Mouse (Mus musculus) heart, postnatal 0 days (tissue): ENCODE data around the gene Gipc3. TPM values are rescaled to one million over a fixed set of nuclear protein-coding genes. Genes with fewer than 3 reads are reported as not detected.

Experiments
- ATAC-seq: fragments of 200-750 bp; cut with Nextera tagmentation; 2 replicates; pipeline ENCODE4 v1.8.0; 2017; ENCODE audit warnings: low read depth, moderate number of reproducible peaks, moderate library complexity; ENCODE audit not compliant: insufficient read depth
- DNase-seq: peaks from one replicate; pipeline ENCODE4 v3.0.0-alpha.2; 2016; ENCODE audit warnings: low spot score
- H3K27ac ChIP-seq: fragments of 300-500 bp; sonication (generic); 2 replicates; pipeline ENCODE4 v1.5.1; 2014; ENCODE audit warnings: low read depth, mild to moderate bottlenecking
- H3K27me3 ChIP-seq: fragments of 300-500 bp; sonication (generic); 2 replicates; pipeline ENCODE4 v1.6.1; 2014; ENCODE audit warnings: low read length, mixed read lengths; ENCODE audit not compliant: control insufficient read depth, insufficient read depth
- H3K36me3 ChIP-seq: fragments of 300-500 bp; sonication (generic); replicated peaks from 2 replicates; pipeline ENCODE4 v1.6.1; 2014; ENCODE audit warnings: low read length, mixed read lengths; ENCODE audit not compliant: control insufficient read depth, insufficient read depth
- H3K4me1 ChIP-seq: fragments of 300-500 bp; sonication (generic); 2 replicates; pipeline ENCODE4 v1.6.1; 2014; ENCODE audit warnings: antibody characterized with exemption; ENCODE audit not compliant: control insufficient read depth, insufficient read depth
- H3K4me2 ChIP-seq: fragments of 300-500 bp; sonication (generic); 2 replicates; pipeline ENCODE4 v1.6.1; 2014; ENCODE audit warnings: low read depth, mild to moderate bottlenecking, low read length, moderate library complexity
- H3K4me3 ChIP-seq: fragments of 300-500 bp; sonication (generic); 2 replicates; pipeline ENCODE4 v1.5.1; 2014; ENCODE audit warnings: low read depth, low read length
- H3K9ac ChIP-seq: fragments of 300-500 bp; sonication (generic); replicated peaks from 2 replicates; pipeline ENCODE4 v1.6.1; 2014; ENCODE audit warnings: low read depth, low read length, mixed read lengths
- H3K9me3 ChIP-seq: fragments of 300-500 bp; sonication (generic); replicated peaks from 2 replicates; pipeline ENCODE4 v1.6.1; 2016; ENCODE audit warnings: low read length; ENCODE audit not compliant: control insufficient read depth
- CTCF ChIP-seq: IDR thresholded peaks from 2 replicates; pipeline ENCODE4 v1.5.1; 2016; ENCODE audit warnings: antibody characterized with exemption, control low read depth, low read depth
- EP300 ChIP-seq: IDR thresholded peaks from 2 replicates; pipeline ENCODE4 v1.6.1; 2016; ENCODE audit warnings: antibody characterized with exemption, low read depth
- WGBS: fragments of 180-500 bp; shearing (Covaris S2); extraction: QIAGEN DNeasy Blood & Tissue Kit; methylation state at CpG from one replicate; pipeline ENCODE4 v1.1.7; 2014; 5-methylcytosine and 5-hydroxymethylcytosine counted together
- polyA plus RNA-seq: library from polyadenylated mRNA; unstranded; fragments of >200 nt; fragmentation: Nextera tagmentation; extraction: Ambion mirVana; gene quantifications from 2 replicates; pipeline ENCODE4 v1.2.1, GENCODE M21; 2015
- total RNA-seq: library from RNA; depleted of rRNA; stranded (reverse); fragments of >200 nt; gene quantifications from 2 replicates; pipeline ENCODE4 v1.2.3, GENCODE M21; 2014; ENCODE audit warnings: low replicate concordance

Gipc3 gene
- total and polyA plus RNA-seq, 2 experiments from 2014 or later: 0.08 to 0.16 TPM

GRCm38 (mm10) chr10:81377793-81378552, 34.9 kb upstream of the Gipc3 start, which contains the start of gene Fzr1:
Fzr1 (minus strand) TSS chr10:81378516.
- TF ChIP-seq EP300: no peak
- no peak for TF ChIP-seq CTCF
- under 1% methylated on average over 54 of the region's 59 CpGs for WGBS
- Histone ChIP-seq H3K9ac (peak within 1 kb of the TSS; percentile 92), H3K27me3 (no peaks in the 10 kb centered on the region), H3K4me3 (peak within 1 kb of the TSS; percentile 87), H3K27ac (peak within 1 kb of the TSS; percentile 78), H3K9me3 (no peaks in the 10 kb centered on the region), H3K36me3 (peaks cover 24% of the 10 kb centered on the region), H3K4me1 (peaks cover 17% of the 10 kb centered on the region), H3K4me2 (peak within 1 kb of the TSS; percentile 83)
- DNase-seq: no peak
- ATAC-seq: peak; percentile 2; the same call in 1 of the 2 replicates

- Histone ChIP-seq H3K4me2 (peak overlapping the region; percentile 83), H3K9ac (peak overlapping the region; percentile 92), H3K4me1 (peaks cover 17% of the 10 kb centered on the region), H3K27ac (peak overlapping the region; percentile 36; the same call in 1 of the 2 replicates), H3K9me3 (no peaks in the 10 kb centered on the region), H3K4me3 (peak overlapping the region; percentile 87), H3K27me3 (no peaks in the 10 kb centered on the region), H3K36me3 (peaks cover 24% of the 10 kb centered on the region)
- DNase-seq (no peak), ATAC-seq (no peak)
- 41% methylated on average over 2 of the region's 2 CpGs for WGBS
- TF ChIP-seq EP300 (no peak), CTCF (no peak)
Measured at GRCm38 (mm10) chr10:81377362-81377664, 34.2 kb upstream of the Gipc3 start.

GRCm38 (mm10) chr10:81376561-81377361, 33.7 kb upstream of the Gipc3 start:
- no peak for ATAC-seq
- Histone ChIP-seq H3K9me3 (no peaks in the 10 kb centered on the region), H3K27ac (peak overlapping the region; percentile 36; the same call in 1 of the 2 replicates), H3K4me2 (peak overlapping the region; percentile 83), H3K4me1 (peaks cover 17% of the 10 kb centered on the region), H3K4me3 (peak overlapping the region; percentile 87), H3K36me3 (peaks cover 24% of the 10 kb centered on the region), H3K27me3 (no peaks in the 10 kb centered on the region), H3K9ac (peak overlapping the region; percentile 92)
- TF ChIP-seq EP300 (no peak), CTCF (no peak)
- DNase-seq: no peak
- 40% methylated on average over 6 of the region's 6 CpGs for WGBS

GRCm38 (mm10) chr10:81375322-81375721, 32.3 kb upstream of the Gipc3 start:
- no peaks in the 10 kb centered on the region for H3K27me3 ChIP-seq
- peaks cover 17% of the 10 kb centered on the region for H3K4me1 ChIP-seq
- no peak for TF ChIP-seq EP300
- TF ChIP-seq CTCF: no peak
- no peak overlapping the region for H3K9ac ChIP-seq
- no peak for ATAC-seq
- H3K9me3 ChIP-seq: no peaks in the 10 kb centered on the region
- DNase-seq: no peak
- WGBS: 91% methylated on average over 10 of the region's 10 CpGs
- H3K4me3 ChIP-seq: no peak overlapping the region
- H3K36me3 ChIP-seq: peaks cover 34% of the 10 kb centered on the region
- H3K4me2 ChIP-seq: no peak overlapping the region
- no peak overlapping the region for H3K27ac ChIP-seq

- DNase-seq (no peak), ATAC-seq (no peak)
- peaks cover 29% of the 10 kb centered on the region for H3K4me1 ChIP-seq
- peaks cover 3% of the 10 kb centered on the region; the same call in 1 of the 2 replicates for H3K27me3 ChIP-seq
- H3K36me3 ChIP-seq: peaks cover 53% of the 10 kb centered on the region
- TF ChIP-seq EP300: no peak
- no peak overlapping the region for H3K27ac ChIP-seq
- H3K4me3 ChIP-seq: no peak overlapping the region
- H3K4me2 ChIP-seq: no peak overlapping the region
- WGBS: 92% methylated on average over 6 of the region's 6 CpGs
- no peaks in the 10 kb centered on the region for H3K9me3 ChIP-seq
- H3K9ac ChIP-seq: no peak overlapping the region
Measured at GRCm38 (mm10) chr10:81367207-81367495, 24.1 kb upstream of the Gipc3 start.
